Mouse (Mus musculus) bone marrow macrophage, adult 2 months (primary cell): ENCODE data around the gene Tomm6. TPM values are rescaled to one million over a fixed set of nuclear protein-coding genes. Genes with fewer than 3 reads are reported as not detected.
"Not testable (repeated sequence)": the region's sequence is repeated elsewhere in the genome, so short reads cannot be mapped to it uniquely, and the experiment has no call there.

Experiments used
- H3K27ac ChIP-seq: 2 replicates; pipeline ENCODE4 v1.5.1; 2012; ENCODE audit warnings: low read depth, low read length; ENCODE audit not compliant: insufficient read depth
- H3K4me1 ChIP-seq: 2 replicates; pipeline ENCODE4 v1.6.1; 2012; ENCODE audit warnings: low read length; ENCODE audit not compliant: control insufficient read depth, insufficient read depth
- H3K4me3 ChIP-seq: 2 replicates; pipeline ENCODE4 v1.5.1; 2012; ENCODE audit warnings: mild to moderate bottlenecking, low read length, moderate library complexity; ENCODE audit not compliant: insufficient read depth
- CTCF ChIP-seq: IDR thresholded peaks from 2 replicates; pipeline ENCODE4 v1.5.1; 2012; ENCODE audit warnings: low read depth, mild to moderate bottlenecking, low read length, moderate library complexity
- POLR2A ChIP-seq: IDR thresholded peaks from 2 replicates; pipeline ENCODE4 v1.6.1; 2012; ENCODE audit warnings: mild to moderate bottlenecking, low read depth, low read length, borderline replicate concordance
- polyA plus RNA-seq: library from polyadenylated mRNA; stranded (reverse); fragments of >200 nt; gene quantifications from 2 replicates; pipeline ENCODE4 v1.2.4, GENCODE M21; 2012; ENCODE audit not compliant: missing spikeins, insufficient read depth, insufficient read length

Gene Tomm6
- polyA plus RNA-seq, 1 experiment, result 220 TPM

DNA sequence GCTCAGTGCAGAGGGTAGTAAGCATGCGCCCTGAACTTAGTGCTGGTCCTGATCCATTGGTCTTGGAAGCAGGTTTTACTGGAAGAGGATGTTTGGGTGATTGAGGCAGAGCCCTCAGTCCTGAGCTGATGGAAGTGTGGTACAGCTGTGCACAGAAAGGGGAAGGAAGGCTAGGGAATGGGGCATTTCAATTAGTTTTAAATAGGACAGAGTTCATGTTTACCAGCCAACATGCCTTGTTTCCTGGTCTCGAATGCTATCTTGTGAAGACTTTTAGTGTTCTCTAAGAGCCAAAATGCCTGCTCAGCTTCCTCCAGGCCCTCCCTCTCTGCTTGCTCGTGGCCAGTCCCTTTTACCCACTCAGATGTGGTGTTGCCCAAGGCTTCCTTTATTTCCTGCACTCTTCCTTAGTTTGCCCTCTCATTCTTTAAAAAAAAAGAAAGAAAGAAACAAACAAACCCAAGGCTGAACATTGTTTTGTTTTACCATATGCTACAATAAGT lies 29.4 kb downstream of the Tomm6 start:
- H3K27ac ChIP-seq, result peak overlapping the region; percentile 94
- H3K4me3 ChIP-seq, result no peak overlapping the region
- TF ChIP-seq POLR2A (no peak), CTCF (no peak)
- peaks cover 35% of the 10 kb centered on the region for H3K4me1 ChIP-seq

DNA sequence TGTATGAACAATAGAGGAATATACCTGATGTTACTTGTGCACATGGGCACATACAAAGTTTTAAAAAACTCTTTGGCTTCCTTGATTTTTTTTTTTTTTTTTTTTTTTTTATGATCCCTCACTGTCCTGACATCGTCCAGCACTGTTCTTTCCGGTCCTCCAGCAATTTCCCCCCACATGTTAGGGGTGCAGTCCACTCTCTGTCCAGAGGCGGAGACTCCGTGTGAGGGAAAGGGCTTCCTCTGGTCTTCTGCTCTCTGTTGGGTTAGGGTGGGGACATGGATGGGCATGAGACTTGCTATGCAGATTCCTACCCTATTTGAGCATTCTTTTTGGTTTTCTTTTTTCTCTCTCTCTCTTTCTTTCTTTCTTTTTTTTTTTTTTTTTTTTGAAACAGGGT lies 30.3 kb downstream of the Tomm6 start:
- peaks cover 40% of the 10 kb centered on the region for H3K4me1 ChIP-seq
- TF ChIP-seq CTCF (no peak), POLR2A (no peak)
- H3K27ac ChIP-seq, result peak overlapping the region; percentile 94
- no peak overlapping the region for H3K4me3 ChIP-seq

DNA sequence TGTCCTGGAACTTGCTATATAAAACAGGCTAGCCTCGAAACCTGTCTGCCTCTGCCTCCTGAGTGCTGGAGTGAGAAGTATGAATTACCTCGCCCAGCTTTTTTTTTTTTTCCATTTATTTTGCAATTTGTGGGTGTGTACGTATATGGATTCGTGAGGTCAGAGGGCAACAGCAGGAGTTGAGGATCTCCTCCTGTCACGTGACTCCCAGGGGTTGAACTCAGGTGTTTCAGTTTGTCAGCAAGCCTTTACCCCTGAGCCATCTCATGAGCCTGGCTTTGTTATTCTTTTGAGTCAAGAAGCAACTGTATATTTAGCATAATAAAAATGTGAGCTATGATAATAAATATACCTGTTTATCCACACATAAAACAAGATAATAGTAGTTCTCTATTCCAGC lies 32.5 kb downstream of the Tomm6 start:
- no peak for TF ChIP-seq POLR2A
- TF ChIP-seq CTCF, result no peak
- Histone ChIP-seq H3K4me1 (peaks cover 43% of the 10 kb centered on the region), H3K4me3 (no peak overlapping the region), H3K27ac (no peak overlapping the region)

DNA sequence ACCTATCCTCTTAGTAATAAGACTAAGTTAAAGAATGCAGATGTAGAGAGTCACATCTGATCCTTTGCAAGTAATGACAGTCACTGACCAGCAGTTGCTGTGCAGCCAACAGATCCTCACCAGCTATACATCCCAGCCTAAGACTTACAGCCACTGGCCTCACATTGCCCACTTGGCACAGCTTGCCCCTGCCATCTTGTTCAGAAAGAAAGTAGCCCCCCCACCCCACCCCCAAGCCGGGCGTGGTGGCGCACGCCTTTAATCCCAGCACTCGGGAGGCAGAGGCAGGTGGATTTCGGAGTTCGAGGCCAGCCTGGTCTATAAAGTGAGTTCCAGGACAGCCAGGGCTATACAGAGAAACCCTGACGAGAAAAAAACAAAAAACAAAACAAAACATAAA lies 33.8 kb downstream of the Tomm6 start:
- not testable (repeated sequence) for H3K27ac ChIP-seq, H3K4me3 ChIP-seq
- peaks cover 32% of the 10 kb centered on the region for H3K4me1 ChIP-seq

DNA sequence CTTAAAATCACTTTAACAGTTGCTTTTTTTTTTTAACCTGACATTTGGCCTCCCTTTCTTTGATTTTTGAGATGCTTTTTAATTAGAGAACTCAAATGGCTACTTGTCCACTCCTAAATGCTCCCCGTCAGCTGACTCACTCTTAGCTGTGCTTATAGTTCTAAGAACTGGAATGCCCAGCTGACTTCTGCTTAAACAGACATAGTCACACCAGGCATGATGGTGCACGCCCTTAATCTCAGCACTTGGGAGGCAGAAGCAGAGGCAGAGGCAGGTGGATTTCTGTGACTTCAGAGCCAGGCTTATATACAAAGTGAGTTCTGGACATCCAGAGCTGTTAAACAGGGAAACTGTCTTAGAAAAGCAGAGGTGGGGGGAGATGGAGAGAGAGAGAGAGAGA lies 36.2 kb downstream of the Tomm6 start:
- Histone ChIP-seq H3K4me1 (peaks cover 16% of the 10 kb centered on the region), H3K27ac (no peak overlapping the region), H3K4me3 (no peak overlapping the region)
- TF ChIP-seq POLR2A (no peak), CTCF (no peak)

DNA sequence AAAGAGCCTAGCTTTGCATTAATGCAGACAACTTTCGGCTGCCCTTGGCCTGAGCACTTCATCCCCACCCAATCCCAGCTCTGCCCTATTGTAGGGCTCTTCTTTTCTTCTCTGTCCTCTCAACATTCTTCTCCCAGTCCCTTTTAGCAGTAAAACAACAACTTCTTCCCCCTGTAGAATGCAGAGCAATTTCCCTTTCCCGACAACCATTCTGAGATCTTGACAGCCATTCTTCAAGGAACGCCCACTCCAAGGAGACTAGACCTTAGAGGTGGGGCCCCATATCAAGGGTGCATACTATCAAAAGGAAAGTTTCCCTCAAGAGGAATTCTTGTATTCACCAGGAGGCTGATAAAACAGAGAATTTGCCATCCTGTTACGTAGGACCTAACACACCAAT lies 39.2 kb downstream of the Tomm6 start:
- H3K4me3 ChIP-seq, result no peak overlapping the region
- TF ChIP-seq POLR2A, result no peak
- no peak for TF ChIP-seq CTCF
- H3K27ac ChIP-seq, result no peak overlapping the region
- peaks cover 14% of the 10 kb centered on the region for H3K4me1 ChIP-seq

DNA sequence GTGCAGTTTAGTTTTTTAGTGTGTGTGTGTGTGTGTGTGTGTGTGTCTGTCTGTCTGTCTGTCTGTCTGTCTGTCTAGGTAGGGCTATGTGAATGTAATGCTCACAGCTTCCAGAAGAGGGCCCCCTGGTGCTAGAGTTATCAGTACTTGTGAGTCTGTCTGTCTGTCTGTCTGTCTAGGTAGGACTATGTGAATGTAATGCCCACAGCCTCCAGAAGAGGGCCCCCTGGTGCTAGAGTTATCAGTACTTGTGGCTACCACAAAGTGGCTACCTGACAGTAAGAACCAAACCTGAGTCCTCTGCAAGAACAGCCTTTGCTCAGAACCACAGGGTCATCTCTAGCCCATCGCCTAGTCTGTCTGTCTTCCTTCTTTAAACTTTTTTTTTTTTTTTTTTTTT lies 41.5 kb downstream of the Tomm6 start:
- Histone ChIP-seq H3K27ac (no peak overlapping the region), H3K4me1 (no peaks in the 10 kb centered on the region; the same call in none of the 2 replicates), H3K4me3 (no peak overlapping the region)
- TF ChIP-seq POLR2A (no peak), CTCF (peak; percentile 76)

DNA sequence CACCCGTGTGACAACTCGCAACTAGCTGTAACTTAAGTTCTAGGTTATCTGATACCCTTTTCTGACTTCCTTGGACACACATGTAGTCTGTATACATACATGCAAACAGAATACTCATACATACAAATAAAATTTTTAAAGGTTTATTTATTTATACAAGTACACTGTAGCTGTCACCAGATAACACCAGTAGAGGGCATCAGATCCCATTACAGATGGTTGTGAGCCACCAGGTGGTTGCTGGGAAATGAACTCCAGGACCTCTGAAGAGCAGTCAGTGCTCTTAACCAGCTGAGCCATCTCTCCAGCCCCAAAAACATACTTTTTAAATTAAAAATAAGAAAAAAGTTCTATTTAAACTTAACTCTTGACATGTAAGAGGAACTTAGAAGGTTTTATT lies 45.2 kb downstream of the Tomm6 start:
- TF ChIP-seq CTCF (no peak), POLR2A (no peak)
- no peak overlapping the region for H3K27ac ChIP-seq
- no peak overlapping the region for H3K4me3 ChIP-seq
- no peaks in the 10 kb centered on the region for H3K4me1 ChIP-seq

Other genes starting within 250 kb of the Tomm6 start
- gene Taf8, start 186.1 kb downstream of the Tomm6 start, polyA plus RNA-seq, result 23.7 and 30.1 TPM in 2 replicates
- 89.1 and 95.0 TPM in 2 replicates for gene Ccnd3, start 183.3 kb downstream of the Tomm6 start, polyA plus RNA-seq
- gene Bysl, start 76.9 kb downstream of the Tomm6 start, polyA plus RNA-seq, result 4.1 and 5.0 TPM in 2 replicates
- gene Med20, start 76.8 kb downstream of the Tomm6 start, polyA plus RNA-seq, result 19.7 and 23.4 TPM in 2 replicates
- 1.2 and 3.1 TPM in 2 replicates for gene Gm20517, start 76.8 kb downstream of the Tomm6 start, polyA plus RNA-seq
- gene Usp49, start 57.7 kb downstream of the Tomm6 start, polyA plus RNA-seq, result 7.3 and 8.6 TPM in 2 replicates
- gene Frs3, start 644 bp upstream of the Tomm6 start, polyA plus RNA-seq, result 3.1 and 8.4 TPM in 2 replicates
- 0.58 and 0.97 TPM in 2 replicates for gene Gm21981, start 6.1 kb upstream of the Tomm6 start, polyA plus RNA-seq
- 2.9 and 3.2 TPM in 2 replicates for gene Prickle4, start 6.3 kb upstream of the Tomm6 start, polyA plus RNA-seq
- not detected in 2 replicates for gene Pgc, start 38.5 kb upstream of the Tomm6 start, polyA plus RNA-seq
- gene Tfeb, start 48.6 kb upstream of the Tomm6 start, polyA plus RNA-seq, result 43.2 and 48.4 TPM in 2 replicates
- gene Mdfi, start 146.3 kb upstream of the Tomm6 start, polyA plus RNA-seq, result not detected in 2 replicates
- gene Foxp4, start 236.3 kb upstream of the Tomm6 start, polyA plus RNA-seq, result 5.2 and 6.0 TPM in 2 replicates